Mouse (Mus musculus) cerebellum, postnatal 25 days (tissue): ENCODE results near the gene CK137956.

Experiments
- DNase-seq, 2 experiments: peaks; one replicate each; pipeline ENCODE4 v3.0.0; 2021; ENCODE audit warnings: mixed read lengths in 2 of 2

CK137956 gene

DNA sequence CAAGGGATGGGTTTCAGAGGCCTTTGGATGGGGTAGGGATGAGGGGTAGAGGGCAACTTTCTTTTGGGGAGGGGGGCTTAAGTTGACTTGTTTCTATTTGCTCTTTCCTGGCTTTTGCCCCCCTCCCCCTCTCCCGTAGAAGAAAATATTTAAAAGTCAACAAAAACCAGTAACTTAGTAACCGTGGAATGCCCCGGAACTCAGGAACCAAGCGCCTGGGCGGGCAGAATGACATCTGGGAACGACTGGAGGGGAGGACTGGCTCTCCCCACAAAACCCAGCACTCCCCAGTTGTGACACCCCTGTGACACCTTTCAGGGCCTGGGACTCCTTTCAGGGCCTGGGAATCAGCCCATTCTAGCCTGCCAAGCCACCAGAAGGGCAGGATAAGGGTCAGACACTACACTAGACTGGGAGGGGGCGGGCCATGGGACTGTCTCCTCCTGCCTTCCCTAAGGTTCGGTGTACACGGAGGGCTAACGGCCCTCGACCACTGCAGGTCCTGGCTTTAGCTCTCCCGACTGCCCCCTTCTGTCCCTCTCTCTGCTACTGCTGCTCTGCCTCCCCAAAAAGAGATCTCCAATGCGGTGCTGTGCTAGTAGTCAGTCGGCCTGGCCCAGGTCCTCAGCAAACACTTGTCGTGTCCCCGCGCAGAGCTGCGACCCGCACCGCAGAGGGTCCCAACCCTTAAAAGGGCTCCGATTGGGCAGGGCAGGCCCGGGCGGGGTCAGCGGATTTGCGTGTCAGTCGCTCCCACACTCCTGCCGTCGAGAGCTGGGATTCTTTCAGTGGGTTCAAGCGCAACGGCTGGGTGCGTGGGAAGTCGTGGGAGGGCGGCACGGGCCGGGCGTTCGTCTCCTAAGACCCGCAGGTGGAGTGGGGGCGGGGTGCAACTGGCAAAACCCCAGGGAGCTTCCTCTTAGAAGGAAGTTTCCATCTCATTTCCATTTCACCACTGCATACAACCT, at the start of gene CK137956:
TSS of gene CK137956 (minus strand) at position 51 of the 968 bp plus-strand sequence.
- DNase-seq, result peak; percentile 25 to 36

DNA sequence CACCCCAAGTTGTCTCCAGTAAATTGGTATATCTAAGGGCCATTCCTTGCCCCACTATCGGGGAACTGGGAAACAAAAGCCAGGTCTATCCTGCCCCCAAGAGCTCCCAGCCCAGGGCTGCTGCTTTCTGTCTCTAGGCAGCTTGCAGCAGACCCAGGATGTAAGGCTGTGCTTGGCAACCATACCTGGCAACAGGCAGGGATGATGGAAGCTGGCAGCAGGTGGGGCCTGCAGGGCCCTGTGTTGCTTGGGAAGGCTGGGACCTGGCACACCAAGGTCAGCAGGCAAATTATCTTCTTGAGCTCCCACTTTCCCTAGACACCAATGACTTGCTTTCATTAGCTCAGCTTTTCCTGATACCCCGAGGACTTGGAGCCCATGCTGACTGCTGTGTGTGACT, 48.7 kb upstream of the CK137956 start:
- peak; percentile 63 to 74 for DNase-seq

DNA sequence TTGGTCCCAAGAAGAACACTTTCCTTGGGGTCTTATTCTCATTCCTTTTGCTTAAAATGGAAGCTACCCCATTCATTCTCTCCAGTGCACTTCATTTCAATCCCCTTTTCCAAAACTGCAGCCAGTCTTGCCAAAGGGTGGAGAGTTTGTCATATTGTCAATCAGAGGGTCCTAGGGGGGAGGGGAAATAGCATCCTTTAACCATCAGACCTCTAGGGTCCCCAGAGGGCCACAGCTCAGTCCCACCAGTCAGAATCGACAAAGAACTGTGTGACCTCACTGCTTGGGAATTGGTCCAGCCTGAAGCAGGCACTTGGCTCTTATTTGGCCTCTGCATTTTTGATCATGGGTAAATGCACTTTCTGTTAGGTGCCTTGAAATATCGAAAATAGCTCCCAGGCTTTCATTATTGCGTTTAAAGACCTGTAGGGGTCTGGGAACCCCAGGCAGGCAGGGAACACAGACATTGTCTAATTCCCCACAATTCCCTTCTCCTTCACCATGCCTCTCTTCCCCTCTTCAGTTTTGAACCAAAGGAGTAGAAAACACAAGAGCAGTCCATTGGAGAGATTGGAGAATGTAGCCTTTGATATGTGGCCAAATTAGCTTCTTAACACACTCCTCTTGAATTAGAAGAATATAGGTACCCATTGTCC, 34.2 kb upstream of the CK137956 start:
- DNase-seq, result no peak

DNA sequence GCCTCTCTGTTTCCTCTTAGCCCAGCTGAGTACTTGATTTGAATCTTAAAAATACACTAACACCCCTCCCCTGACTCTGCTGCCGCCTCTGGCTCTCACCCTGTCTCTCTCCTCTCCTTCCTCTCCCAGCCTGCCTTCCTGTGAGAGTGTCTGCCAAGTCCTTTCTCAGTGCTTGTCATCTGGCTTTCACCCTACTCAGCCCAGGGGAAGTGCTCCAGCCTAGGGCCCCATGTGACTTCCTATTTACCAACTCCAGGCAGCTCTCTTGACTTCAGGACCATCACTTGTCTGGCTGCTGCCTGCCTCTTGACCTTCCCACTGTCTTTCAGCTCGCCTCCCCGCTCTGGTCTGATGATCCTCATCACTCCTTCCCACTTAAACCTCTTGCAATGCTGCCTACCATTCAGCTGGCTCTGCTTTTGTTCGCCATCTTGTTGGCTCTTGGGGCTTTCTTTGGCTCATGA, 31.9 kb upstream of the CK137956 start:
- DNase-seq, result peak in 1 of 2 experiments; percentile 28

DNA sequence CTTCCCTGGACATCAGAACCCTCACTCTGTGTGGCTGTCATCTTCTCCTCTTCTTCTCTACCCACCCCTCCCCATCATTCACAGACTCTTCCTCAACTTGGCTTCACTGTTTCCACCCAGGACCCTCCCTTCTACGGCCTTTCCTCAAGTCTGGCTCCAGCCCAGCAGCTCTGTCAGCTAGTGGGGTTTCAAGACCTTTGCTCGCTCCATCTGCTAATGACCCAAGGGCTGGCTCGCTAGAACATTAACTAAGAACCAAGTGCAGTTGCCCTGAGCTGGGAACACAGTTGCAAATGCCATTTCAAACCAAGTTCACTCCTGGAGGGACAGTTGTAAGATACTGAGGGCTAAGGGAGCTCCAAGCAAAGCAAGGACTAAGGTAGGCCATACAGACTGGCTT, 28.5 kb upstream of the CK137956 start:
- DNase-seq, result no peak

DNA sequence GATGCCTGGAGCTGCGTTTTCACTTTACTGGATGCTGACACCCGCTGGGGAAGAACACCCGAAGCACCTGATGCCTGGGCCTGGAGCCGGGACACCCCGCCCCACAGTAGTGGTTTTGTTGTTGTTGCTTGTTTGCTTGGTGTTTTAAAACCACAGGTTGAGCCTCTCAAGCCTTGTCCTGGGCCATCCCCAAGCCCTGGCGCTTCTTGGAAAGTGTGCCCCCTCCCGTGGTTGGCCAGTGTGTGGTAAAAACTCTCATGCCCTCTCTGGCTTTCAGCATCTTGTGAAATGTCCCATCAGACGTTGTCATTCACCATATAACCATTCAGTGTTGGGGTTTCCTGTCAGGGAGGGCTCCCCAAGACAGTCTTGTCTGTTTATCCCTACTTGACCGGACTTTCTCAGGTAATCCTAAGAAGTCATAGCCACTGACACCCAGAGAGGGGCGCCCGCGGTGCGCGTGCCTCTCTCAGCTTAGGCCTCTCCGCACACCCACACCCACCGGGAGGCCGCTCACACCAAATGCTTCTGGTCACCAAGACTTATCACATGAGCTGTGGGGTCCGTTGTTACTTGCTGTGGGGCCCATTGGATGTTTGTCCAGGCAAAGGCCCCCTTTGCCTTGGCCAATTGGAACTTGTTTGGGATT, 18.7 kb upstream of the CK137956 start:
- peak; percentile 83 to 90 for DNase-seq

DNA sequence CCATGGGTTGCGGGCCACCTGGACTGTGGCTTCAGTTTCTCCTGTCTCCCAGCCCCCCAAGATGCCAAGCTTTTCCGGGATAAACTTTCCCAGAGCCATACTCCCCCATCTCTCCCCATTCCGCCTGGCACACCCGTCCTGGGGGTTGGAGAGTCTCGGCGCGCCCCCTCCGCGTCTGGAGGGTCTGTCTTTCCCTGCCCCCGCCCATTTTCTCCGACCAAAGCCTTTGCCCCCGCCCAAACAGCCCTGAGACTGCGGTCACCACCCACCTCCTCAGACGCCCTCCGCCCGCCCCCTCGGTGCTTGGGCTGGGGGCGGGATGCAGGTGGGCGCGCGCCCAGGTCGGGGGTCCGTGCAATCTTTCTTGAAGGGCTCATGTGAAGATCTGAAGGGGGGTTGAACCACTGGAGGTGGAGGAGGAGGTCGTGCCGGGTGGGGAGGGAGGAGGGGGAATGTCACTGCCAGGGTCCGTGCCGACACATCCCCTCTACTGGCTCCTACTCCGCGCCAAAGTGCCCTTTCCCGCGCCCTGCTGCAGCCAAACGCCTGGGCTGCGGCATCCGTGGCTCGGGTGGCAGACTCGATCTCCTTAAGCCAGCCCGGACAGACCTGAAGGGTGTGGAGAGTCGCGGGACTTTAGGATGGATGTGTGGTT, 17.9 kb upstream of the CK137956 start:
- DNase-seq, result peak in 1 of 2 experiments; percentile 50

DNA sequence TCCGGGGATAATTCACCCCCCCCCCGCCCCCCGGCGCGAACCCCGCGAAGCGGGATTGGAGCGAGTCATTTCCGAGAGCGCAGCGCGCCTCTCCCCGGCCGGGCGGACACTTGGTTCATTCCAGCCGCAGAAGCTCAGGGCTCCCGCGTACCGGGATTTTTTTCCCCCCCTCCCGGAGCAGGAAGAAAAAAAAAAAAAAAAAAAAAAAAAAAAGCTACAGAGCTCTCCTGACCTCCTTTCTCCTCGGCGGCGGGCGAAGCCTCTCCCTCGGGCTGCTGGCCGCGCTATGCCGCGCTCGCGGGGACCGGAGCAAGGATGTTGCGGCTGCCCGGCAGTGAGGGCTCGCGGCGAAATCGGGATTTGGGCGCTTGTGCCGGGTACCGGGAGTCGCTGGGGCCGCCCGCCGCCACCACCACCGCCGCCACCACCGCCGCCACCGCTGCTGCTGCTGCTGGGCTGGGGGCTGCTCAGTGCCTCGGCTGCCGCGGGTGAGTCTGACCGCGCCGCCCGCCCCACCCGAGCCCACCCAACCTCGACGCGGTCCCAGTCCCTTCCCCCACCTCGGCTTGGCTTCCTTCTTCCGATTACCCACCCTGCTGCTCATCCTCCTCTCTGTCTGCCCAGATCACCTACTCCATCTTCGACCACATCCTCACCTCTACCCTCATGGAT, 17.2 kb upstream of the CK137956 start, which contains the start of gene Csmd2:
TSS of gene Csmd2 (plus strand) at position 74 of the 672 bp plus-strand sequence.
- peak; percentile 76 to 85 for DNase-seq

DNA sequence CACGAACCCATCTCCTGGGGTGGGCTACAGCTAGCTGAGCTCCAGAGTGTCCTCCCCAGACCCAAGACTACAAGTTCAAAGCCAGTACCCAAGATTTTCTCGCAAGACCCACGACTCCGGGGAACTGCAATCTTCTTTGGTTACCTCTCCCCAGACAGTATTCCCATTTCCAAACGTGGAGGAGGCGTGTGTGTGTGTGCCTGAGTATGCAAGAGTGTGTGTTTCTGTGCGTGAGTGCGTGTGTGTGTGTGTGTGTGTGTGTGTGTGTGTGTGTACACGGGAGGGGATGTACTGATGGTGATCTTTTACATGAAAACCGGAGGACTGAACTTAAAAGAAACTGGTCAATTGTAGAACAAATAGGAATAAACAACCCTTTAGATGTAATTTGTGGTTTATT, 16.5 kb upstream of the CK137956 start:
- peak in 1 of 2 experiments; percentile 45 for DNase-seq

DNA sequence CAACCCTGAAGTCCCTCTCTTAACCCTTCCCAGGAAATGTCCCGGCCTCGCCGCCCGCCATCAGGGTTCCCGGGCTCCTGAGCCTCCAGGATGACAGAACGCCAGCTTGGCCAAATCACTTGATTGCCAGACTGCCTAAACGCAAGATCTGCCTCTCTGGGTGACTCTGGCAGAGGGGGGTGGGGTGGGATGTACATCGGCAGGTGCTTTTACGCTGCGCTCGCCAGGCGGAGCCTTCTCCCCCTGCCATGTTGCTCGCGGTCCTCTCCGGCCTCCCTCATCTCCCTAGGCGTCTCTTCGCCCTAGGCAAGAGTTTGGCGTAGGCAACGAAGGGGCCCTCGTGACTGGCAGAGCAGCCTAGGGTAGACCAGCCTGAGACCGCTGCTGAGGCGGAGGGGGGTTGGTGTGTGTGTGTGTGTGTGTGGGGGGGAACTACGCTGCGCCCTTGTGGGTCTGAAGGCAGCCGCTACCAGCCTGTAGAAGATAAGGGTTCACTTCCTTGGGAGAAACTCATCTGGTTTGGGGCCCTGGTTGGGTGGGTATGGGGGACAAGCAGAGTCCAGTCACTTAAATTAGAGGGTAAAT, 15.8 kb upstream of the CK137956 start:
- peak; percentile 38 to 51 for DNase-seq

DNA sequence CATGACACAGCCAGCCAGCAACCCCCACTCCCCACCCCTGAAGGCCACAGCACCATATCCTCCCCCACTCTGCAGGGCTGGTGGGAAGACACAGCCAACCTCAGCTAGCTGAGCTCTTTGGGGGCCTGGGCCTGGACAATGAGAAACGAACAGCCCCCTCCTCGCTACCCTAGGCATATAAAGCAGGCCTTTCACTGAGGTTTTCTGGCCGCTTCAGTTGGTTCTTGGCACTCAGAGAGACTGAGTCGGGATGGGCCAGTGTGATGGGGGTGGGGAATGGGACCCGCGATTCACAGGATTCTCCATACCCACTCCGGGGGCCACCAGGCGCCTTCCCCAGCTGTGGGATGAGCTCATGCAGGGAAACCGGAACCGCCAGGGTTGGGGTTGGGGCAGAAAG, 15.1 kb upstream of the CK137956 start:
- peak in 1 of 2 experiments; percentile 51 for DNase-seq

DNA sequence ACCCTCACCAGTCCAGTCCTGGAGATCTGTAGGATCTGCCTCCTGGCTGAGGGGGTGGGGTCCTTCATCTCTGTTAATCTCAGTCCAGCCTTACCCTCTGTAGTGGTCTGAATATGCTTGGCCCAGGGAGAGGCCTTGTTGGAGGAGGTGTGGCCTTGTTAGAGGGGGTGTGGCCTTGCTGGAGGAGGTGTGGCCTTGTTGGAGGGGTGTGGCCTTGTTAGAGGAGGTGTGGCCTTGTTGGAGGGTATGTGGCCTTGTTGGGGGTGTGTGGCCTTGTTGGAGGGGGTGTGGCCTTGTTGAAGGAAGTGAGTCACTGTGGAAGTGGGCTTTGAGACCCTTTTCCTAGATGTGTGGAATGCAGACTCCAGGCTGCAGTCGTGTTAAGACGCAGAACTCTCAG, 13.7 kb upstream of the CK137956 start:
- DNase-seq, result no peak

DNA sequence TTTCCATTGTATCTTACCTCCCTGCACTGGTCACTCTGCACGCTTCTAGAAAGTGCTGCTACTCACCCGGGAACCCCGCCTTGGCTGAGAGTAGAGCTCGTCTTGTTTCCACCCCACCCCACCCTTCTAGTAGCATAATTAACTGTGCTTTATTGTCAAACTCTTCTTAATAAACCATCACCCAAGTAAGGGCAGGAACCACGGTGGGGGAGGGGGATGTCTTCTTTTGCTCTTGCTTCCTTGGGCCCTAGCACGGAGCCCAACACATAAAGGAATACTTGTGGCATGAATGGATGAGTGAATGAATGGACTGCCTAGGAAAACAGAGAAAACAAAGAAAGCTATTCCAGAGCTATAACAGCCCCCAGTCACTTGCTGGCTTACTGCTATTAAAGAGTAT, 10.4 kb upstream of the CK137956 start:
- no peak for DNase-seq

DNA sequence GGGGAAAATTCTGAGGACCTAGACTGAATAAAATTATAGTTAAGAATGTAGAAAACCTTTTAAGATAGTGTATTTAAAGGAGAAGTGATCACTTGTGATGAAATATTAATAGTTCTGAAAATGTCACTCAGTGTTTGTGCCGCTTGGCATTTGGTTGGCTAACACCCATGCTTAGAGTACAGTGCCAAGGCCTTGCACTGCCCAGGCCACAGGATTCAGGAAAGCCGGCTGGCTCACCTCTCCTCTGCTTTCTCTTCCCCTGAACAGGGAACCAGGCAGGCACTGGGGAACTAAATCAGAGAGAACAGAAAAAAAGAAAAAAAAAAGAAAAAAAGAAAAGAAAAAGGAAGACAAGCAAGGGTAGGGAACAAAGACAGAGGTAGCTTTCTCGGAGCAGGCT, 2.2 kb upstream of the CK137956 start:
- DNase-seq, result peak; percentile 31 to 53

DNA sequence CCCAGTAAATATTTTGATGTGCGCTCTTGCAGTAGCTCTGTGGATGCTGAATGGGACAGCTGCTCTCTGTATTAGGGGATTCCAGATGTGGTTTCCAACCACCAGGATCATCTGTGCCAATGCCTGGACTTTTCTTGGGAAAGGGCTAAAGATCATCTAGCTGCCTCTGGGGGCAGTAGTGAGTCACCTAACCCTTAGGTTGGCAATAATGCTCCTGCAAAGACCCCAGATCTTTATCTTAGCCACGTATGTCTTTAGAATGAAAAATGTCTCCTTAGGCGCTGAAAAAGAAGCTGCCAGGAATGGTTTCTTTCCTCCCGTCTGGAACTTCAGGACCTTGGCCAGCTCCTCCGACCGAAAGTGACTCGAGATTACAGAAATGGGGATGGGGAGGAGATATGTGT, 731 bp downstream of the CK137956 start:
- DNase-seq, result peak; percentile 29 to 58

DNA sequence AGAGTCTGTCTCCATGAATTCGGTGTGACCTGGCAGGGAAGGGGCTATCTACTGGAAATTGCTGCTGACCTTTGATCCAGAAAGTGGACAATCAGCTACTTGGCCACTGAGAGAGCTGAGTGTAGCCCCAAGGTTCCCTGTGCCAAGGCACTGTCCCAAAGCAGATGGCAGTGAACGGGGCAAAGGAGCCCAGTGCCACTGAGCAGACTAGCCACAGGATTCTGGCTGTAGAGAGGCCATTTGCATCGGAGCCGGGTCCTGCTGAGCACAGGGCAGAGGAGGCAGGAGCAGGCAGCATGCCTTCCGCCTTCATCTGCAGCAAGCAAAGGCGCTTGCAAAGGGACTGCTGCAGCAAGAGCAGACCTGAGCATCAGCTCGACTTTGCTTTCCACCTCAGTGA, 1.6 kb downstream of the CK137956 start:
- DNase-seq, result peak; percentile 85 to 88

DNA sequence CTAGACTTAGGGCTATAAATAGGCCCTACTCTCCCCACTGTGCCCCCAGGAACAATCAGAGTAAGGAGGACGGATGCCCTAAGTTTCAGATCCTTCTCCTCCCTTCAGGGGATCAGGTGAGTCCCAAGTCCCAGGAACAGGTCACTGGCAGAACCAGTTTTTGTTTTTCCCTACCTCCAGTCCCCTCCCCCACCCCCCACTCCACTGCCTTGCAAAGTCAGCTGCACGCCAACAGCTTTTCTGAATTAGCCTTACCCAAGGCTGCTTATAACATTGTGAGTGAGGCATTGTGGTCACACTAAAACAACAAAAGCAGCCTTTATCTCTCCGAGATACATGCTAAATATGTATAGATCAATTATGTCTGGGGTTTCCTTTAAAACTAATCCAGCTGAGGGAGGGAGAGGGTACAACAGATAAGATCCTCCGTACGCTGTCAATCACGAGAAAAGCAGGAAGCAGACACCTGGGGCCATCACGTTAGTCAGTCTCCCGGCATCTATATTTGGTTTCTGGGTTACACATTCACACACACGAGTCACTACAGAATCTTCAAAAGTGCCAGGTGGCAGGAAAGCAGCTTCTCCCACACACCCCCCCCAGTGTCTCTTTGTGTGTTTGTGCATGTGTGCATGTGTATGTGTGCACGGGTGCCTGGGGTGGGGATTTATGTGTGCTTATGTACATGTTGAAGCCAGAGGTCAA, 17.6 kb downstream of the CK137956 start:
- DNase-seq, result no peak

DNA sequence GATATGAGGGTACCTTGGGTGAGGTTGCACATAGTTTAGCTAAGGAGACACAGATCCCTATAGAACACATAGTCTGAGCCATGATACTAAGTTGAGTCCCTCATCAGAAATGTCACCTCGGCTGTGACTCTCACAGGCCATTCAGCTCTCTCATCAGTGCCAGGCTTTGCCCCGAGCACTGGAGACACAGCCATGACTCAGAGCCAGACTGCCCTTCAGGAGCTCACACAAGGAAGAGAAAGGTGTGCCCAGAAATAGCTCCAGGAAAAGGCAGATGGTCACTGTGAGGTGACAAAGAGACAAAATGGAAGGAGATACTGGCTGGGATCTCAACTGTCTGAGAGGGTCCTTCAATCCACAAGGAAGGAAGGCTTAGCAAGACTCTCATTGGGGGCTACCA, 23.1 kb downstream of the CK137956 start:
- peak; percentile 77 to 85 for DNase-seq

DNA sequence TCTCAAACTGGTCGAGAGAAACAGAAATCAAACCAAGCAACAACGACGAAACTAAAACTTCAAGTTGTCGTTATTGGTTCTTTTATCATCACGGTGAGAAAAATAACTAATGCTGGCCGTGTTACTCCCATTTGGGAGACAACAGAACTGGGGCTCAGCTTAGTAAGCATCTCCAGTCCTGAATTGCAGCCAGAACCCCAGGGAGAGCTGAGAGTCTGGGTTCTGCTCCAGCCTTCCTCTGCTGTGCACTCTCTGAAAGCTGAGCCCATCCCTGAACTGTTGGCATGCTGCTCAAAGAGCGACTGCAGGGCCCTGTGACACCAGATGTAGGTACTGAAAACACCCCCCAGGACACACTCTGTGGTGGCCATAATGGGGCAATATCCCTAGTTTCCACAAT, 33.3 kb downstream of the CK137956 start:
- peak; percentile 45 to 68 for DNase-seq

DNA sequence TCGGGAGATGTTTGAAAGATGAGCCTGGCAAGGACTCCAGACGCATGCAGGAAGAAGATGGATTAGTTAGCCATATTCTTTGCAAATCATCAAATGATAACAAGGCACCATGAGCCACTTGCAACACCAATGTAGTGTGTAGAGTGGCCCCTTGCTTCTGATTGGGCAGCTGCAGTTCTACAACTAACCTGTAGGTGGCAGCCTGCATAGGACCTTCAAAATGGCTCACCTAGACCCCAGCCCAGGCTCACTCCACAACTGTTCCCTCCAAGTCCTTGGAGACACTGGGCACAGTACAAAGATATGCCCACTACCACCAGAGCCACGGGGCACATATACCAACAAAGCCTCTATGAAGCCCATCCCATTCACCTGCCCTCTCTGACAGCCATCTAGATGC, 35.4 kb downstream of the CK137956 start:
- peak; percentile 53 to 66 for DNase-seq

DNA sequence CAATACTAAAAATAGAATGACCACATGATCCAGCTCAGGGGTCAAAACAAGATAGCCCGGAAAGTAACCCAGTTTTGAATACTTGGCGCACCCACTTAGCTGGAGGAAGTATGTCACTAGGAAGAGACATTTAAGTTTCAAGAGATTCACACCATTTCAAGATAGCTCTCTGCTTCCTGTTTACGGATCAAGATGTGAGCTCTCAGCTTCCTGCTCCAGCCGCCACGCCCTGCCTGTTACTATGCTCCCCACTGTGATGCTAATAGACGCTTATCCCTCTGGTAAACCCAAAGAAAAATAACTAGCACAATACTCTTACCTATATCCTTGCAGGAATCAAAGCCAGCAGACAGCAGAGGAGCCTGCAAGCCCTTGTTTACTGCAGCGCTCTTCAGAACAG, 57.2 kb downstream of the CK137956 start:
- DNase-seq, result no peak
